Mouse (Mus musculus): ENCODE data around the gene Fam118a. TPM values are rescaled to one million over a fixed set of nuclear protein-coding genes. Genes with fewer than 3 reads are reported as not detected.
"Not testable (repeated sequence)": the region's sequence is repeated elsewhere in the genome, so short reads cannot be mapped to it uniquely, and the experiment has no call there.

The Fam118a gene
- total and polyA plus RNA-seq, 2 experiments from 2014 or later = 18.2 to 30.3 TPM

DNA sequence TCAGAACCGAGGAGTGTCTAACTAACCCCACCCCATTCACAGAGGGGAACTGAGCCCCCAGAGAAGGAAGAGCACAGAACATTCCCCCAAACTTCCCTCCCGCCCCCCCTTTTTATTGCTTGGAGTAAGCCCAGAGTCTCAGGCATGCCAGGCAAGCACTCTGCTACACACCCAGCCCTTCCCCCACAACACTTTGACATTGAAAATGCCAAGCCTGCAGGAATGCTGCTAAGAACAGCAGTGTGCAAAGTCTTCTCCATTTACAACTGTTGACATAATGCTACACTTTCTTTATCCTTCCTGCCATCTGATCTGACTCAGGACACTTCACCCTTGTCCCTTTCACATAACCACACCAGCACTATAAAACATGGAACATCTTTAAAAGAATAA, 16.1 kb upstream of the Fam118a start:
- Histone ChIP-seq H3K4me1 (ENCODE audit: insufficient read depth, low read length) (peaks cover 10% of the 10 kb centered on the region; the same call in 1 of the 2 replicates), H3K9me3 (ENCODE audit: low read length) (no peaks in the 10 kb centered on the region), H3K4me2 (ENCODE audit: low read depth, low read length) (no peak overlapping the region), H3K27ac (no peak overlapping the region), H3K27me3 (ENCODE audit: insufficient read depth, low read length) (no peaks in the 10 kb centered on the region), H3K4me3 (ENCODE audit: low read length) (no peak overlapping the region), H3K9ac (replicated peaks; ENCODE audit: low read length) (no peak overlapping the region), H3K36me3 (ENCODE audit: insufficient read depth, low read length) (no peaks in the 10 kb centered on the region)
- ATAC-seq (no peak), DNase-seq (ENCODE audit: low spot score) (no peak)
- TF ChIP-seq CTCF (IDR thresholded peaks at IDR 0.05; ENCODE audit: low read depth) = no peak
- WGBS = 43% methylated on average over 2 of the region's 2 CpGs

DNA sequence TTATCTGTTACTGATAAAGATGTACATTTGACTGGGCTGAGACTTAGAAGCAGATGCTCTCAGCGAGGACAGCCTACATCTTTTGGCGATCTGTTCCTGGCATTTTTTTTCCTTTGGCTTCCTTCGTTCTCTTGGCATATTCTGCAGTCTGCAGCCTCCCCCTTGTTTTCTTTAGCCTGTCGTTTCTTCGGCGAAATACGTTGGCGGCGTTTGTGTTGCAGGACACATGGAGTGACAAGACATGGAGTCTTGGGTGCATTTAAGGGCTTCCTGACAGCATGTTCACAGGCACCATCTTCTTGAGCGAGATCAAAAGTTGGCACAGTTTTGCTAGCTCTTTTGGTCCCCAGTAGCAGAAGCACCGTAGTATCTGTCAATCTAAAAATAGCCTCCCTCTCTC, 13.0 kb upstream of the Fam118a start:
- TF ChIP-seq CTCF (IDR thresholded peaks at IDR 0.05; ENCODE audit: low read depth) = no peak
- Histone ChIP-seq H3K4me2 (ENCODE audit: low read depth, low read length) (0 out of 2 replicates have a peak overlapping the region, but pooled peaks have one; percentile 0), H3K9me3 (ENCODE audit: low read length) (no peaks in the 10 kb centered on the region), H3K9ac (replicated peaks; ENCODE audit: low read length) (no peak overlapping the region), H3K4me3 (ENCODE audit: low read length) (no peak overlapping the region), H3K36me3 (ENCODE audit: insufficient read depth, low read length) (no peaks in the 10 kb centered on the region), H3K27me3 (ENCODE audit: insufficient read depth, low read length) (no peaks in the 10 kb centered on the region), H3K27ac (no peak overlapping the region), H3K4me1 (ENCODE audit: insufficient read depth, low read length) (peaks cover 10% of the 10 kb centered on the region; the same call in 1 of the 2 replicates)
- WGBS = 66% methylated on average over 11 of the region's 11 CpGs
- no peak for DNase-seq (ENCODE audit: low spot score)
- ATAC-seq = no peak

DNA sequence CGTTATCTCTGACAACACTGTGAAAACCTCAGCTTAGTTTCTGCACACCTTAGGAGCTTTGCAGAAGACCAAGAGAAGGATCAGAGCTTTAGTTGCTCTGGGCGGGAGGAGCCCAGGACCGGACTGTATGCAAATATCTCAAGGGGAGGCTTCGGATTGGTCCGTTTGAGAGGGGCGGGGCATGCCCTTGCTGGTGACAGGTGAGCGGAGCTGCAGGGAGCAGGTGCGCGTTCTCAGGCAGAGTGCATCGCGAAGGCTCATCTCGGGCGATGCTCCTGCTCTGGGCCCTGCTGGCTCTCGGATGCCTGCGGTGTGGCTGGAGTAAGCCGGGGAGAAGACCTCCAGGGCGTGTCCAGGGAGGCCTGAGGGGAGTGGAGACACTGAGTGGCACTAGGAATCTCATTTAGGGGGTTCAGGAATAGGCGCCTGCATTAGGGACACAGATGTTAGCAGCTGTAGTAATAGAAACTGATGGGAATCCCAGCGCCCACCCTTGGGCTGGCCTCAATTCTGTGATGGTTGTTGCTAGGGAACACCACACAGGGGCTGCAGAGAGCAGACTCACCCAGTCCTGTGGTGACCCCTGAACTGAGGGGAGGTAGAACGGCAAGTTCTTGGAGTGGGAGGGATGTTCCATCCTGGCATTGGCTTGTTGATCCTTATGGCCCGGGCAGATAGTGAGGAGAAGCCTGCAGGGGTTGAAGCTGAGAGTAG, 11.6 kb upstream of the Fam118a start, which contains the start of gene Upk3a:
Upk3a (plus strand) TSS at position 191 of the 714 bp plus-strand sequence.
- H3K4me3 ChIP-seq (ENCODE audit: low read length) = 0 out of 2 replicates have a peak within 1 kb of the TSS, but pooled peaks have one; percentile 13
- ATAC-seq = peak; percentile 77
- peak; percentile 44 for DNase-seq (ENCODE audit: low spot score)

DNA sequence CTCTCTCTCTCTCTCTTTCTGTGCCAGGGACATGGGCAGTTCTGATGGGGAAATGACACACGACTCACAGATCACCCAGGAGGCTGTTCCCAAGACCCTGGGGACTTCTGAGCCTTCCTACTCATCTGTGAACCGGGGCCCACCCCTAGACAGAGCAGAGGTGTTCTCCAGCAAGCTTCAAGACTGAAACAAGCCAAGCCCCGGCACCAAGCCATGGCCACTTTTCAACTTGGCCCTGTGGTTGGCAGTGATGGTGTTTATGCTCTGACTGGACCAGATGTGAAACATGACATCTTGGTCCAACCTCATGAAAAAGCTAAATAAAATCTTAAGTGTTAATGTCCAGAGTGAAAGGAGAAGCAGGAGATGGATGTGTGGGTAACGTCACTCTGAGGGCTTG, 6.5 kb upstream of the Fam118a start:
- Histone ChIP-seq H3K4me3 (ENCODE audit: low read length) (no peak overlapping the region), H3K4me2 (ENCODE audit: low read depth, low read length) (no peak overlapping the region), H3K4me1 (ENCODE audit: insufficient read depth, low read length) (peaks cover 3% of the 10 kb centered on the region; the same call in 1 of the 2 replicates), H3K27me3 (ENCODE audit: insufficient read depth, low read length) (no peaks in the 10 kb centered on the region), H3K9me3 (ENCODE audit: low read length) (no peaks in the 10 kb centered on the region), H3K36me3 (ENCODE audit: insufficient read depth, low read length) (no peaks in the 10 kb centered on the region), H3K27ac (no peak overlapping the region), H3K9ac (replicated peaks; ENCODE audit: low read length) (no peak overlapping the region)
- WGBS = 69% methylated on average over 4 of the region's 4 CpGs
- no peak for TF ChIP-seq CTCF (IDR thresholded peaks at IDR 0.05; ENCODE audit: low read depth)
- no peak for DNase-seq (ENCODE audit: low spot score)
- no peak for ATAC-seq

More for the DNA sequence above, 11.6 kb upstream of the Fam118a start, which contains the start of gene Upk3a:
- Histone ChIP-seq H3K4me1 (ENCODE audit: insufficient read depth, low read length) (peaks cover 10% of the 10 kb centered on the region; the same call in 1 of the 2 replicates), H3K27me3 (ENCODE audit: insufficient read depth, low read length) (no peaks in the 10 kb centered on the region), H3K4me2 (ENCODE audit: low read depth, low read length) (peak within 1 kb of the TSS; percentile 46), H3K9me3 (ENCODE audit: low read length) (no peaks in the 10 kb centered on the region), H3K9ac (replicated peaks; ENCODE audit: low read length) (0 out of 2 replicates have a peak within 1 kb of the TSS, but pooled peaks have one; percentile 15), H3K27ac (no peak within 1 kb of the TSS), H3K36me3 (ENCODE audit: insufficient read depth, low read length) (no peaks in the 10 kb centered on the region)
- 10% methylated on average over 21 of the region's 21 CpGs for WGBS
- no peak for TF ChIP-seq CTCF (IDR thresholded peaks at IDR 0.05; ENCODE audit: low read depth)

DNA sequence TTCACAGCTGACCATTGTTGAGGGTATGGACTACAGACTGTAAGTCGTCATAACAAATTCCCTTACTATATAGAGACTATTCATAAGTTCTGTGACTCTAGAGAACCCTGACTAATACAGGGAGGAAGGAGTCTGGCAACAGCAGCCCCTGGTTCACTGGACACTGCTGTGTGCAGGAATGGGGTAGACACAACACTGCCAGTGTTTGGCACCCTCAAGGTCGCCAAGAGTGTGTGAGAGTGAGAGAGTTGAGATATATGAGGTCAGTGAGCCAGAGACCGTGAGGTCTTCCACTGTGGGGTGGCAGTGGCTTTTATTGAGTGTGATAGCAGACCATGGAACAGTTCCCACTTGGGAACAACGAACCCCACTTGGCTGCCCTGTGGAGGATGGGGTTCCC, 2.6 kb upstream of the Fam118a start:
- H3K4me1 ChIP-seq (ENCODE audit: insufficient read depth, low read length) = no peaks in the 10 kb centered on the region
- ATAC-seq (no peak), DNase-seq (ENCODE audit: low spot score) (no peak)
- H3K9me3 ChIP-seq (ENCODE audit: low read length) = no peaks in the 10 kb centered on the region
- H3K36me3 ChIP-seq (ENCODE audit: insufficient read depth, low read length) = no peaks in the 10 kb centered on the region
- WGBS = 81% methylated on average over 4 of the region's 4 CpGs
- H3K27me3 ChIP-seq (ENCODE audit: insufficient read depth, low read length) = no peaks in the 10 kb centered on the region
- no peak overlapping the region for H3K4me2 ChIP-seq (ENCODE audit: low read depth, low read length)
- H3K9ac ChIP-seq (replicated peaks; ENCODE audit: low read length) = no peak overlapping the region
- no peak for TF ChIP-seq CTCF (IDR thresholded peaks at IDR 0.05; ENCODE audit: low read depth)
- H3K27ac ChIP-seq = no peak overlapping the region
- H3K4me3 ChIP-seq (ENCODE audit: low read length) = no peak overlapping the region

DNA sequence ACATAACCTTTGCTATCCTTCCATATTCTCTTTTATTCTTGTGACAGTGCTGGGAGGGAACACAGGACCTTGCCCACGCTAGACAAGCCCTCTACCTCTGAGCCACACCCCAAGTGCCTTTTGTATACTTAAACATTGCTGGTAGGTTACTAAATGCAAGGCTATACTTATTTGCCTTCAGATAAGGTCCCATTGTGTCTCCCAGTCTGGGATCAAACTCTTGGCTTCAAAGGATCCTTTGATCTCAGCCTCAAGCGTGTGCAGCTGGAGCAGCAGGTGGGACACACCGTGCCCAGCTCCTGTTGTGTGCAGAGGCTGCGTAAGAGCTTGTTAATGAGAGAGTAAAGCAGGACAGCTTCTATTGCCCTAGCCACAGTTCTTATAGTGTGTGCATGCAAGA, 1.0 kb upstream of the Fam118a start:
- Histone ChIP-seq H3K27ac (no peak overlapping the region), H3K9me3 (ENCODE audit: low read length) (no peaks in the 10 kb centered on the region), H3K4me3 (ENCODE audit: low read length) (no peak overlapping the region), H3K9ac (replicated peaks; ENCODE audit: low read length) (no peak overlapping the region), H3K4me1 (ENCODE audit: insufficient read depth, low read length) (no peaks in the 10 kb centered on the region), H3K36me3 (ENCODE audit: insufficient read depth, low read length) (no peaks in the 10 kb centered on the region), H3K4me2 (ENCODE audit: low read depth, low read length) (no peak overlapping the region), H3K27me3 (ENCODE audit: insufficient read depth, low read length) (no peaks in the 10 kb centered on the region)
- ATAC-seq = no peak
- DNase-seq (ENCODE audit: low spot score) = no peak
- WGBS = 49% methylated on average over 4 of the region's 4 CpGs
- TF ChIP-seq CTCF (IDR thresholded peaks at IDR 0.05; ENCODE audit: low read depth) = no peak

DNA sequence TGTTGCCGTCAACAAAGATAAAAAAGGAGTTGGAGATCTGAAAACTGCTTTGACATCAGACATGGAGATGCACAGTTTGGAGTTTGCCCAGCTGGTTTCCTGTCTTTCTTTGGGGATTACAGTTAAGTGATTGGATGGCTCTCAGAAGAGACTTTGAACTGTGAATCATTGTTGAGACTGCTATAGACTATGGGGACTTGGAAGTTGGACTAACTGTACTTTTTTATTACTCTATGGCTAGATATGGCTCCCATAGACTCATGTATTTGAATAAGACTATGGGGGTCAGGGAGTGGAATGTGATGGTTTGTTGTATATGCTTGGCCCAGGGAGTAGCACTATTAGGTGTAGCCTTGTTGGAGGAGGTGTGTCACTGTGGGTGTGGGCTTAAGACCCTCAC, 1.9 kb downstream of the Fam118a start:
- H3K27me3 ChIP-seq (ENCODE audit: insufficient read depth, low read length); H3K9ac ChIP-seq (replicated peaks; ENCODE audit: low read length); H3K36me3 ChIP-seq (ENCODE audit: insufficient read depth, low read length); H3K4me1 ChIP-seq (ENCODE audit: insufficient read depth, low read length); H3K4me2 ChIP-seq (ENCODE audit: low read depth, low read length); H3K27ac ChIP-seq; ATAC-seq; H3K4me3 ChIP-seq (ENCODE audit: low read length); DNase-seq (ENCODE audit: low spot score); H3K9me3 ChIP-seq (ENCODE audit: low read length): not testable (repeated sequence)
- WGBS = 82% methylated on average over 1 of the region's 1 CpGs

Data from hindbrain, postnatal 0 days (tissue).